Mouse (Mus musculus) sigmoid colon, adult 10 weeks (tissue): ENCODE measurements around the gene Ubqlnl. TPM values are rescaled to one million over a fixed set of nuclear protein-coding genes. Genes with fewer than 3 reads are reported as not detected.

Experiments used
- polyA plus RNA-seq: library from polyadenylated mRNA; stranded (reverse); fragments of 350-450 nt; fragmentation: Illumina TruSeq; extraction: RNeasy Lipid Tissue Mini Kit (QIAGEN cat#74804); gene quantifications from one replicate; pipeline ENCODE4 v1.2.3, GENCODE M21; 2014; ENCODE audit warnings: low read depth, low replicate concordance

The Ubqlnl gene
- polyA plus RNA-seq = not detected

GRCm38 (mm10) chr7:104150456-104150855 lies at the start of gene Ubqlnl:
Gene Ubqlnl, minus strand, starts transcription at chr7:104150556.

GRCm38 (mm10) chr7:104195885-104196284 lies 45.5 kb upstream of the Ubqlnl start, which contains the start of gene Olfr649:
Gene Olfr649, minus strand, starts transcription at chr7:104195985.

GRCm38 (mm10) chr7:104183292-104183691 lies 32.9 kb upstream of the Ubqlnl start, which contains the start of gene Olfr648:
Gene Olfr648, minus strand, starts transcription at chr7:104183392.

GRCm38 (mm10) chr7:104143179-104143578 lies 7.2 kb downstream of the Ubqlnl start, which contains the start of gene Ubqln3:
Gene Ubqln3, minus strand, starts transcription at chr7:104143279.

GRCm38 (mm10) chr7:104137305-104137704 lies 13.1 kb downstream of the Ubqlnl start, which contains the start of gene Olfr643:
Gene Olfr643, minus strand, starts transcription at chr7:104137405.

GRCm38 (mm10) chr7:104129726-104130125 lies 20.6 kb downstream of the Ubqlnl start, which contains the start of gene Ubqln5:
Gene Ubqln5, minus strand, starts transcription at chr7:104129826.

GRCm38 (mm10) chr7:104104757-104104972 lies 45.7 kb downstream of the Ubqlnl start, which contains the start of gene Olfr646:
Gene Olfr646, plus strand, starts transcription at chr7:104104873.

Other genes starting within 250 kb of the Ubqlnl start
- not detected for gene Olfr65, start 247.1 kb downstream of the Ubqlnl start, polyA plus RNA-seq
- not detected for gene Olfr631, start 221.7 kb downstream of the Ubqlnl start, polyA plus RNA-seq
- gene Olfr632, start 216.2 kb downstream of the Ubqlnl start, polyA plus RNA-seq = not detected
- not detected for gene Olfr633, start 206.1 kb downstream of the Ubqlnl start, polyA plus RNA-seq
- gene Olfr635, start 179.4 kb downstream of the Ubqlnl start, polyA plus RNA-seq = not detected
- gene Olfr638, start 151.8 kb downstream of the Ubqlnl start, polyA plus RNA-seq = not detected
- not detected for gene Olfr639, start 133.3 kb downstream of the Ubqlnl start, polyA plus RNA-seq
- not detected for gene Olfr640, start 125.0 kb downstream of the Ubqlnl start, polyA plus RNA-seq
- not detected for gene Olfr641, start 115.1 kb downstream of the Ubqlnl start, polyA plus RNA-seq
- not detected for gene Olfr642, start 97.9 kb downstream of the Ubqlnl start, polyA plus RNA-seq
- not detected for gene 4930516K23Rik, start 89.1 kb downstream of the Ubqlnl start, polyA plus RNA-seq
- gene Olfr644, start 78.7 kb downstream of the Ubqlnl start, polyA plus RNA-seq = not detected
- not detected for gene Olfr645, start 65.1 kb downstream of the Ubqlnl start, polyA plus RNA-seq
- gene Olfr646, start 45.7 kb downstream of the Ubqlnl start, polyA plus RNA-seq = not detected
- gene Ubqln5, start 20.7 kb downstream of the Ubqlnl start, polyA plus RNA-seq = not detected
- not detected for gene Olfr643, start 13.2 kb downstream of the Ubqlnl start, polyA plus RNA-seq
- not detected for gene Ubqln3, start 7.3 kb downstream of the Ubqlnl start, polyA plus RNA-seq
- gene Olfm5, start 14.3 kb upstream of the Ubqlnl start, polyA plus RNA-seq = not detected
- 0.13 TPM for gene Olfr648, start 32.8 kb upstream of the Ubqlnl start, polyA plus RNA-seq
- not detected for gene Olfr649, start 45.4 kb upstream of the Ubqlnl start, polyA plus RNA-seq
- gene Trim6, start 68.2 kb upstream of the Ubqlnl start, polyA plus RNA-seq = 30.0 TPM
- 40.5 TPM for gene Trim34a, start 93.9 kb upstream of the Ubqlnl start, polyA plus RNA-seq
- gene Trim5, start 137.5 kb upstream of the Ubqlnl start, polyA plus RNA-seq = 15.0 TPM
- gene Trim12a, start 164.9 kb upstream of the Ubqlnl start, polyA plus RNA-seq = 62.6 TPM
- 2.4 TPM for gene Trim34b, start 178.9 kb upstream of the Ubqlnl start, polyA plus RNA-seq
- 70.1 TPM for gene Trim12c, start 202.8 kb upstream of the Ubqlnl start, polyA plus RNA-seq
- 3.2 TPM for gene Trim30b, start 219.3 kb upstream of the Ubqlnl start, polyA plus RNA-seq